Mouse (Mus musculus): ENCODE measurements at regions not wholly inside any gene's neighbourhood (a gene's known extent, or its start where the extent isn't known, plus 50 kb on each side); places are given as distances from the start of the nearest gene placed in this dataset.
A peak's percentile ranks its signal among the peaks of the same experiment; 100 is the strongest.

- H3K4me3 ChIP-seq (replicated peaks; ENCODE audit: low read length), result no peak overlapping the region
- no peaks in the 10 kb centered on the region for H3K36me3 ChIP-seq (ENCODE audit: control insufficient read depth, insufficient read depth)
- peaks cover 7% of the 10 kb centered on the region for H3K4me1 ChIP-seq (replicated peaks; ENCODE audit: control insufficient read depth, insufficient read depth, low read length)
- no peak overlapping the region for H3K27ac ChIP-seq (ENCODE audit: low read length)
- H3K4me2 ChIP-seq (ENCODE audit: low read length), result peak overlapping the region; percentile 0; the same call in 1 of the 2 replicates
- ATAC-seq, result peak; percentile 47
- no peak overlapping the region for H3K9ac ChIP-seq (replicated peaks; ENCODE audit: low read depth, low read length)
- 60% methylated on average over 21 of the region's 21 CpGs for WGBS
- H3K9me3 ChIP-seq (ENCODE audit: control insufficient read depth, low read length), result no peaks in the 10 kb centered on the region
- no peaks in the 10 kb centered on the region for H3K27me3 ChIP-seq (replicated peaks; ENCODE audit: control insufficient read depth, insufficient read depth, low read length)
Measured at GRCm38 (mm10) chr10:96370547-96371320, 234.3 kb downstream of the Gm5426 start.

DNA sequence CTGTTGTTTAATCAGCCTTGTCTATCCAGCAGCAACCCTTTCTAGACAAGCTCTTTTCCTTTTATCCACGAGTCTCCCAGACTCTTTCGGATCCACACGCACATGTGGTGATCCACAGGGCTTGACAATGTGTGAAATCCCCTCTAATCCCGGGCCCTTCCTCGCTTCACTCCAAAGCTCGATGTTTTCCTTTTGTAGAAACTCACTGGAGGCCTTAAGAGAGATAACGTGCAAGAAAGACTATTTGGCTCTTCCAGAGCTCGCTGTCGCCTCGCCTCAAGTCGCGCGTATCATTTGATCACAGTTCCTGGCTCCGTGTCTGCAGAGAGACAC lies 234.9 kb downstream of the Gm5426 start:
- Histone ChIP-seq H3K9ac (replicated peaks; ENCODE audit: low read depth, low read length) (no peak overlapping the region), H3K27me3 (replicated peaks; ENCODE audit: control insufficient read depth, insufficient read depth, low read length) (no peaks in the 10 kb centered on the region), H3K4me2 (ENCODE audit: low read length) (peak overlapping the region; percentile 0; the same call in 1 of the 2 replicates), H3K9me3 (ENCODE audit: control insufficient read depth, low read length) (no peaks in the 10 kb centered on the region), H3K36me3 (ENCODE audit: control insufficient read depth, insufficient read depth) (no peaks in the 10 kb centered on the region), H3K27ac (ENCODE audit: low read length) (no peak overlapping the region), H3K4me3 (replicated peaks; ENCODE audit: low read length) (no peak overlapping the region), H3K4me1 (replicated peaks; ENCODE audit: control insufficient read depth, insufficient read depth, low read length) (peaks cover 7% of the 10 kb centered on the region)
- ATAC-seq, result peak; percentile 23; the same call in 1 of the 2 replicates
- WGBS, result 68% methylated on average over 14 of the region's 14 CpGs

DNA sequence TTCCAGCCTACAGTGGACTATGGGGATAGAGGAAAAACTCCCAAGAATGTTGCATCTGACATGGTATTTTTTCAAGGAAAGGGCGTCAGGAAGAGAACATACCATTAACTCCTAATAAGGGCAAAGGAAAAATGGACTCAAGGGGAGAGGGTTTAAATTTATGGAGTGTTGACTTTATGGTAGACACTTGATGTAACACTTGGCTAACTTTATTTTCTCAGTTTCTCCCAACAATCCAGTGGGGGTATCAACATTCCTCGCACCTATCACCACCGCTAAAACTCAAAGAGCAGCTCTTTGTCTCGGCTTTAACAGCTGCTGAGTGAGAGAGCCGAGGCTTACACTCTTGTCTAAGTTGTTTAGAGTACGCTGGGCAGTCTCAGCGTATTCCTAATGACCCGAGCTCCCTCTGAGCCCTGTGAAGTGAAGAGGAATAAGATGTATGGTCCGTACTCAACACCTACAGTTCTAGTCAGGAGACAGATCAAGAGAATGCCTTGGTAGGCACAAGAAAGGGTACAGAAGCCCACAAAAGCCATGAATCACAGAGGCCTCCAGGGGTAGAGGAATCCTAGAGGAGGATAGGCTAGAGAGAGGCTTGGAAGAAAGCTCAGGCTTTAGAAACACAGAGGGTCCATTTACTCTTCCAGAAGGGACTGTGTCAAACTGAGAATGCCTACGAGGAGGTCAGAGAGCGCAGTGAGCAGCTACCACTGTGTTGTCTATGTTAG lies 236.4 kb downstream of the Gm5426 start:
- H3K27ac ChIP-seq (ENCODE audit: low read length), result no peak overlapping the region
- ATAC-seq, result no peak
- WGBS, result 64% methylated on average over 11 of the region's 11 CpGs
- no peaks in the 10 kb centered on the region for H3K9me3 ChIP-seq (ENCODE audit: control insufficient read depth, low read length)
- no peaks in the 10 kb centered on the region for H3K36me3 ChIP-seq (ENCODE audit: control insufficient read depth, insufficient read depth)
- no peaks in the 10 kb centered on the region for H3K27me3 ChIP-seq (replicated peaks; ENCODE audit: control insufficient read depth, insufficient read depth, low read length)
- H3K4me2 ChIP-seq (ENCODE audit: low read length), result no peak overlapping the region
- H3K4me1 ChIP-seq (replicated peaks; ENCODE audit: control insufficient read depth, insufficient read depth, low read length), result peaks cover 7% of the 10 kb centered on the region
- H3K4me3 ChIP-seq (replicated peaks; ENCODE audit: low read length), result no peak overlapping the region
- no peak overlapping the region for H3K9ac ChIP-seq (replicated peaks; ENCODE audit: low read depth, low read length)

DNA sequence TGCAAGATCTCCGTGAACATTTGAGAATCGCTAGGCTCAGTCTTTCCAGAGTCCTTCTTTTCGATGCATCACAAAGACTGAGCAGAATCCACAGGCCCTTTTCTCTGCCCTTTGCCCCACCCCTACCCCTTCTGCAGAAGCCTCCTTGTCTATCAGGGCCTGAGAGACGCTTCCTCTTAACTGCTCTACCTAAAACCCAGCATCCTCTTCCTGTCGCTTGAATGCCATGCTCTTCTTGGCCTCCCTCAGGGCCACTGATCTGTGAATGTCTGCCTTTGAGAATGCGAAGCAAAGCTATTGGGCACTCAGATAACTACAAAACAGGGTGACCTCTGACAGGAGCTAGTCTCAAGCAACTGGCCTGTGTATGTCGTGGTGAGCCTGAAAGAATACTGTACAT lies 237.1 kb downstream of the Gm5426 start:
- Histone ChIP-seq H3K4me2 (ENCODE audit: low read length) (no peak overlapping the region), H3K4me1 (replicated peaks; ENCODE audit: control insufficient read depth, insufficient read depth, low read length) (peaks cover 7% of the 10 kb centered on the region), H3K4me3 (replicated peaks; ENCODE audit: low read length) (no peak overlapping the region), H3K27ac (ENCODE audit: low read length) (no peak overlapping the region), H3K27me3 (replicated peaks; ENCODE audit: control insufficient read depth, insufficient read depth, low read length) (no peaks in the 10 kb centered on the region), H3K36me3 (ENCODE audit: control insufficient read depth, insufficient read depth) (no peaks in the 10 kb centered on the region), H3K9me3 (ENCODE audit: control insufficient read depth, low read length) (no peaks in the 10 kb centered on the region), H3K9ac (replicated peaks; ENCODE audit: low read depth, low read length) (no peak overlapping the region)
- no peak for ATAC-seq
- 75% methylated on average over 7 of the region's 7 CpGs for WGBS

GRCm38 (mm10) chr10:96374293-96375069 lies 238.1 kb downstream of the Gm5426 start:
- Histone ChIP-seq H3K9me3 (ENCODE audit: control insufficient read depth, low read length) (no peaks in the 10 kb centered on the region), H3K36me3 (ENCODE audit: control insufficient read depth, insufficient read depth) (no peaks in the 10 kb centered on the region), H3K4me1 (replicated peaks; ENCODE audit: control insufficient read depth, insufficient read depth, low read length) (peaks cover 7% of the 10 kb centered on the region), H3K4me3 (replicated peaks; ENCODE audit: low read length) (no peak overlapping the region), H3K27ac (ENCODE audit: low read length) (no peak overlapping the region), H3K9ac (replicated peaks; ENCODE audit: low read depth, low read length) (no peak overlapping the region), H3K4me2 (ENCODE audit: low read length) (no peak overlapping the region), H3K27me3 (replicated peaks; ENCODE audit: control insufficient read depth, insufficient read depth, low read length) (no peaks in the 10 kb centered on the region)
- ATAC-seq, result no peak
- WGBS, result 80% methylated on average over 12 of the region's 12 CpGs

DNA sequence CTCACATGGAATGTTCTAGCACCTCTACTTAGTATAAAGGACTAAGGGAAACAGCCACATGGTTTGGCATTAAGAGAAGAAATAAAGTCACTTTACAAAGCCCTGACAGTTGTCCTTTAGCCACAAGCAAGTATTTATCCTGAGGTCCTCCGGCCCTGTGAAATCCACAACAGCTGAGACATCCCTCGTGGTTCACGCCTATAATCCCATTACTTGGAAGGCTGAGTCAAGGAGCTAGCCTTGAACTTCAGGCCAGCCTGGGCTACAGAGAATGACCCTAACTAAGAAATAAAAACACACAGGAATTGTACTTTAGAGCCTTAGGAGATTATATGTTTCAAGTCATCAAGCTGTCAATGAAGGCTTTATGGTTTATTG lies 238.7 kb downstream of the Gm5426 start:
- WGBS, result 97% methylated on average over 3 of the region's 3 CpGs
- no peak for ATAC-seq

GRCm38 (mm10) chr10:96377549-96377948 lies 239.3 kb upstream of the Btg1 start:
- no peaks in the 10 kb centered on the region for H3K27me3 ChIP-seq (replicated peaks; ENCODE audit: control insufficient read depth, insufficient read depth, low read length)
- ATAC-seq, result no peak
- 91% methylated on average over 4 of the region's 4 CpGs for WGBS
- no peaks in the 10 kb centered on the region; the same call in 1 of the 2 replicates for H3K4me1 ChIP-seq (replicated peaks; ENCODE audit: control insufficient read depth, insufficient read depth, low read length)
- no peaks in the 10 kb centered on the region for H3K36me3 ChIP-seq (ENCODE audit: control insufficient read depth, insufficient read depth)
- H3K9ac ChIP-seq (replicated peaks; ENCODE audit: low read depth, low read length), result no peak overlapping the region
- H3K9me3 ChIP-seq (ENCODE audit: control insufficient read depth, low read length), result no peaks in the 10 kb centered on the region
- no peak overlapping the region for H3K4me2 ChIP-seq (ENCODE audit: low read length)
- H3K4me3 ChIP-seq (replicated peaks; ENCODE audit: low read length), result no peak overlapping the region
- no peak overlapping the region for H3K27ac ChIP-seq (ENCODE audit: low read length)

More for the DNA sequence above, 238.7 kb downstream of the Gm5426 start:
- Histone ChIP-seq H3K4me1 (replicated peaks; ENCODE audit: control insufficient read depth, insufficient read depth, low read length) (peaks cover 7% of the 10 kb centered on the region), H3K4me3 (replicated peaks; ENCODE audit: low read length) (no peak overlapping the region), H3K4me2 (ENCODE audit: low read length) (no peak overlapping the region), H3K27me3 (replicated peaks; ENCODE audit: control insufficient read depth, insufficient read depth, low read length) (no peaks in the 10 kb centered on the region), H3K36me3 (ENCODE audit: control insufficient read depth, insufficient read depth) (no peaks in the 10 kb centered on the region), H3K9me3 (ENCODE audit: control insufficient read depth, low read length) (no peaks in the 10 kb centered on the region), H3K27ac (ENCODE audit: low read length) (no peak overlapping the region), H3K9ac (replicated peaks; ENCODE audit: low read depth, low read length) (no peak overlapping the region)

DNA sequence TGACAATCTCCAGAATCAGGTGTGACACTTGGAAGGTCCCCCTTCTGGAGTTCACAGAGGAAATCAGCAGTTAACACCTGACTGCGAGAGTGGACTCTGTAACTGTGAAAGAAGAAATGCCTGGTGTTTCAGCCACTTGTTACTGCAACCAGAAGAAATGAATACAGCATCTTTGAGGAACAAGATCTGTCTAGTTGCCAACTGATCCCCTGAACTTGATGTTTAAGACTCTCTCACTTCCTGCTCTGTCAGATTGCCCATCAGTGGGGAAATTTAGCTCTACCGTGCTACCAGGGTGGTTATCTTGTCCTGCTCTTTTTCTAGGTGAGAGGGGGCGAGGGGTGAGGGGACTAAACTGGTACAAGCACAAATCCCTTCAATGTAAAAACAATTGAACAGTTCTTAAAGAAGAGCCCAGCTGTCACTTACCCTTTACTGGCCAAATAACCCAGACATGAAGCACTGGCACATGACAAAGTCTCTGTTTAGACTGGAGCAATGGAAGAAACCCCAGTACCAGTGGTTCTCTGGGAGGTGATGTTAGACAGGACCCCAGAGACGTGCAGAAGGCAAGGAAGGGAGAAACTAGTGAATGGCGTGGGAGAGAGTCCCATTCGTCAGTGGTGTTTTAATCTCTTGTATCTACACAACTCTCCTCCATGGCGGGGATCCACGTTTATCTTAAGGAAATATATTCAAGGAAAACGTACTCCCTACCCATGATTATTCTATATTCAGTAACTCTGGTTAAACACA lies 237.6 kb upstream of the Btg1 start:
- WGBS, result 80% methylated on average over 9 of the region's 9 CpGs
- H3K4me2 ChIP-seq (ENCODE audit: low read length), result no peak overlapping the region
- H3K9me3 ChIP-seq (ENCODE audit: control insufficient read depth, low read length), result no peaks in the 10 kb centered on the region
- no peaks in the 10 kb centered on the region; the same call in 1 of the 2 replicates for H3K4me1 ChIP-seq (replicated peaks; ENCODE audit: control insufficient read depth, insufficient read depth, low read length)
- no peak for ATAC-seq
- no peaks in the 10 kb centered on the region for H3K36me3 ChIP-seq (ENCODE audit: control insufficient read depth, insufficient read depth)
- no peak overlapping the region for H3K27ac ChIP-seq (ENCODE audit: low read length)
- no peaks in the 10 kb centered on the region for H3K27me3 ChIP-seq (replicated peaks; ENCODE audit: control insufficient read depth, insufficient read depth, low read length)
- H3K4me3 ChIP-seq (replicated peaks; ENCODE audit: low read length), result no peak overlapping the region
- no peak overlapping the region for H3K9ac ChIP-seq (replicated peaks; ENCODE audit: low read depth, low read length)
